Mouse (Mus musculus) right cerebral cortex, postnatal 36 days (tissue): ENCODE measurements at regions not wholly inside any gene's neighbourhood (a gene's known extent, or its start where the extent isn't known, plus 50 kb on each side); places are given as distances from the start of the nearest gene placed in this dataset.

Source experiments
- DNase-seq, 2 experiments: peaks; one replicate each; pipeline ENCODE4 v3.0.0; 2022; ENCODE audit warnings: low spot score in 2 of 2, mixed read lengths in 1 of 2

- DNase-seq: no peak
These were observed 253.3 kb upstream of the Adgrl3 start for GRCm38 (mm10) chr5:80766591-80766990.

DNA sequence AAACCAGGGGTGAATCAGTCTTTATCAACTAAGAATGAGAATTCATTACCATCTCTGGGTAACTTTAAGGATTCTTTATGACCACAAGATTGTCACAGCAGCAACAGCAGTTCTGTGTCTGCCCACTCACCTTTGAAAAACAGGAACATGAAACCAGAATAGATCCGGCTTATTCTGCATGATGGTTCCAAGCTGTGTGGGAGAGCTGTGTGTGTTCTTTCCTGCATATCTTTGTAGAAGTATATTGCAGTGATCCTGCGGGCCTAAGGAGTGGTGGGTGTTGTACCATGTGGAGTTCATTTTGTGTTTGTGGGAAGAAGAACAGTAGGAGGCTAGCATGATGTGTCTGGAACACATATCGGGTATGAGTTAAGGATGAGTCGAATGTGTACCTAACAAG lies 236.0 kb upstream of the Adgrl3 start:
- DNase-seq: peak; percentile 60 to 87

DNA sequence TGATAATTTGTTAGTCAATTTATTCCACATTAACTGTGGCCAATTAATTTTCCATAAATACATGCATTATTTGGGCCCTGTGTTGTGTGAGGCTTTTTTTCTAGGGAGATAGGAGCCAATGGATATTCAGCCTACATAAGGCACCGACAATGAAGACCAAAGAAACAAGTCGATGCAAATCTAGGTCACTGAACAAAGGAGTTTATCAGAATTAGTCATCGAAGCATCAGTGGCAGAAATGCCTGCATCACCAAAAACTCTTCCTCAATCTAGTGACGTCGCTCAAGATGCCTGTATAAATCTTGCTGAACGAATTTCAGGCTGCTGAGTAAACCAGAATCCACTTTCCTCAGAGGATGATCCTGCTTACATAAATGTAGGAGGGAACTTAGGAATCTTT lies 235.2 kb upstream of the Adgrl3 start:
- no peak for DNase-seq

DNA sequence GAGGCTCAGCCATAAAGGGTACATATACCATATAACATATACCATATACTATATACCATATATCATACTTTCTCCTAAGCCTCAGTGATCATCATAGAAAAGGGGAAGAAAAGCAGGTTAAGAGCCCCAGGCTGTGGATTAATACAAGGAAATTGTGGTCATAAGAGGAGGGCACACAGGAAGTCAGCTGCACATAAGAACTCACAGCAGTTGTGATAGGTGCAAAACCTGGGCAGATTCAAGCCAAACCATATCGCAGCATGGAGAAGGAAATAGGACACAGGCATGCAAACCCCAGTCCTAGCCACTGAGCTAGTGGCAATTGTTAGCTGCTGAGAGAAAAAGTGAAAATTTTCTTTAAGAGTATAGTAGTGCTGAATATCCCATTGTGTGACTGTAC lies 228.3 kb upstream of the Adgrl3 start:
- DNase-seq: no peak

DNA sequence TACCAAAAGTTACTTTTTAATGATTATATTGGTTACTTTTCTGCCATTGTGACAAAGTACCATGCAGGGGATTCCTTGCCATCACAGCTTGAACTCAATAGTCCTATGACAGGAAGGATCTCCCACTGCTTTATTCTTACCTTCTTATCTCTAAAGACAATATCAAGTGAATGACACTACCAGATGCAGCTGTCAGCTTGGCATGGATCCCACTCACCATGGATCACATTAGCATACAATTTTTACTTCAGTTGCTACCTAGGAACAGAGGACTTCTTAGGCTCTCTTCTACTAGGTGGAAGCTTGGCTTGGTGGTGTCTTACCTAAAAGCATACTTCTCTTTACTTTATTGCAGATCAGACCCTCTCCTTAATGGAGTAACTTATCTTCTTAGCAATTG lies 220.2 kb upstream of the Adgrl3 start:
- no peak for DNase-seq

GRCm38 (mm10) chr5:80812917-80813316 lies 207.0 kb upstream of the Adgrl3 start:
- no peak for DNase-seq

DNA sequence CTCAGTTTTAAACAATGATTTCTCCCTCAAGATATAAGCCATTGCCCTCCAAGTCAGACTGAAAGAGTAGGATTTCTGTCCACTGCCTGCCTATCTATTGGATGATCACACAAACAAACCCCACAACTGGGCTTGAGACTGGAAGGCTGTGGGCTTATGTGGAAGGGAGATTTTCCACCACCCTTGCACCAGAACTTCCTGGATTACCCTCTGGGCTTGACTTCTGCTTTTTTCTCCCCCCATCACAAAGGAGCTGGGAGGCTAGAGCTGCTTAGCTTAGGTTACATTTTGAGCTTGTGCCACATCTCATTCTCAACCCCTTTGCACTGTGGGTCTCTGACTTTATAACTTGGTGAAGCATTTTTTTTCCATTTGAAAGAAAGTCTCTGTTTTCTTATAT lies 200.7 kb upstream of the Adgrl3 start:
- no peak for DNase-seq

- no peak for DNase-seq
These were observed 177.4 kb upstream of the Adgrl3 start for GRCm38 (mm10) chr5:80842531-80842930.

GRCm38 (mm10) chr5:80855034-80855433 lies 164.9 kb upstream of the Adgrl3 start:
- DNase-seq: no peak

- DNase-seq: no peak
These were observed 143.3 kb upstream of the Adgrl3 start for GRCm38 (mm10) chr5:80876600-80876999.

- DNase-seq: no peak
These were observed 121.7 kb upstream of the Adgrl3 start for GRCm38 (mm10) chr5:80898230-80898629.

DNA sequence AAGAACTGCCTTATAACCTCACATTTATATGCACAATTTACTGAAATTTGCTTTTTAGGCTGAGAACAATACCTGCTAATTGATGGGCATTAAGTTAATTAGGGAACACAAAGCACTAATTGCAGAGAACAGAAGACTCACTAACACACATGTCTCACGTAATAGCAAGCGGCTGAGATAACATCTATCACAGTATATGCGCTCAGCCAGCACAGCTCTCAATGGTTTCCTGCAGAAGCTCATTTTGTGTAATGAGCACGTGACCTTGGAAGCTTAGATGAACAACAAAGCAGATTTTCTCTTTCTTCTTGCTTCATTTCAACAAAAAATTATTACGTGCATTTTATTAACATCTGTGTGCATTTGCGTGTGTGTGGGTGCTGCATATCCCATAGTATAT lies 111.2 kb upstream of the Adgrl3 start:
- no peak for DNase-seq

GRCm38 (mm10) chr5:80938791-80939190 lies 81.1 kb upstream of the Adgrl3 start:
- DNase-seq: no peak

- DNase-seq: no peak
These were observed 67.9 kb upstream of the Adgrl3 start for GRCm38 (mm10) chr5:80951861-80952599.

- DNase-seq: no peak
These were observed 67.2 kb upstream of the Adgrl3 start for GRCm38 (mm10) chr5:80952600-80953218.
